Mouse (Mus musculus) urinary bladder, postnatal 36 days (tissue): ENCODE measurements around the gene Klhl4.

Source experiments
- DNase-seq, 2 experiments: peaks; one replicate each; pipeline ENCODE4 v3.0.0; 2022; ENCODE audit warnings: low spot score in 2 of 2, mixed read lengths in 1 of 2

The Klhl4 gene

DNA sequence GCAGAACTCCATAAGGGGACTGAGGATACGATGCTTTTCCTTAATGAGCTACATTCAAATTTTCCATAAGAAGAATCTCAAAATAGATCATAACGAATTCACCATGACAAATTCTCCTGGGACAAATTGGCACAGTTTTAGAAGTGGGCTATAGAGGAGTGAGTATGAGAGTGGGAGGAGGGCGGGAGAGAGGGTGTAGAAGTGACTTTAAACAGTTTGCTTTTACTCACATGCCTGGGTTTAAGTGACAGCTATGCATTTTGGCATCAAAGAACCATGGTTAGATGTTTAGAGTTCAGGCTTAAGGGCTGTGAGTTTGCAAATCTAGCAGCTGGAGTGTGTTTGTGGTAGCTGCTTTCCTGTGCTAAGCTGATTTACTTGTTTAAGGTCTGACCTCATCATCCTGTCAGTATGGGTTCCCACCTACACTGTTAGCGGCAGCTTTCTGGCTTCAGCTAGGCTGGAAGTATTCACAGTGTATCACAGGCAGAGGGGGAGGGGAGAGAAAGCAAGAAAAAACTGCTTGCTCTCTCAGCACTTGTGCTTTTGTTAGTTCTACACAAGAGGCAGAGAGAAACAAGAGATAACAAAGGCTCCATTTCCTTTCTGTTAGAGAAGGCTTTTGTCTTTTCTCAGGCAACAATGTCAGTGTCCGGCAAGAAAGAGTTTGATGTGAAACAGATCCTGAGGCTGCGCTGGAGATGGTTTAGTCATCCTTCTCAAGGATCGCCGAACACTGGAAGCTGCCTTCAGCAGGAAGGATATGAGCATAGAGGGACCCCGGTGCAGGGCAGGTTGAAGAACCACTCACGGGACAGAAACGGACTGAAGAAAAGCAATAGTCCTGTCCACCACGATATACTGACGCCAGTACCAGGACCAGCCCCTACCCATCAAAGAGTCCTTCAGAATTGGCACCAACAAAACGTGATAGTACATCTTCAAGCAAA, at the start of gene Klhl4:
Gene Klhl4 (plus strand): TSS at position 552 of the 950 bp plus-strand sequence.
- no peak for DNase-seq

DNA sequence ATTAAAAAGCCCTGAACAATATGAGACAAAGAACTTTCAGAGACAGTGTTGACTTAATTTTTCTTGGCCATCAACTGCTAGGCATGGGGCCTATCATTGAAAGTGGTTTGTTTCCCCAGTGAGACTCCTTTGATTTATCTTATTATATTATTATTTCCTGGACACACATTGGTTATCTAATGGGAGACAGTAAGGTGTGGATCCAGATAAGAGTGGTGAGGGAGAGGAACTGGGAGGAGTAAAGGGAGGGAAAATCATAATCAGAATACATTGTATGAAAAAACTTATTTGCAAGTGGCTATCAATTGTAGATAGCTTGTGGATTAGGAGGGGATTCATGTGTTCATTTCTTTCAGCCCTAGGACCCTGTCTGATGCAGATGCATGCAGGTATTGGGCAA, 10.0 kb downstream of the Klhl4 start:
- DNase-seq: no peak

DNA sequence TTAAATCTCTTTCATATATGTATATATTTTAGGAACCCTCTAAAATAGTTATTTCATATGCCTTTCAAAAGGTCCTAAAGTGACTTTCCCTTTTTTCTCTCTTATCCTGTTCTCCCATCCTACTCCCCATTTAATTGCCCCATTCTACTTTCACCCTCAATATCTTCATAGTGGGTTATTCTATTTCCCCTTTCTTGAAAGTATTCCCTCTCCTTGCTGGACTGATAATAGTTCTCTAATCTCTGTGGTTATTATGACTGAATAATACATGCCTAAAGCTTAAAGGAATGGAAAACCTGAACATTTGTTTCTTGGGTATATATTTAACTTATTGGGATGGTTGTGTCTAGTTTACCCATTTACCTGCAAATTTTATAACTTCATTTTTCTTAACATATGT, 12.6 kb downstream of the Klhl4 start:
- no peak for DNase-seq

DNA sequence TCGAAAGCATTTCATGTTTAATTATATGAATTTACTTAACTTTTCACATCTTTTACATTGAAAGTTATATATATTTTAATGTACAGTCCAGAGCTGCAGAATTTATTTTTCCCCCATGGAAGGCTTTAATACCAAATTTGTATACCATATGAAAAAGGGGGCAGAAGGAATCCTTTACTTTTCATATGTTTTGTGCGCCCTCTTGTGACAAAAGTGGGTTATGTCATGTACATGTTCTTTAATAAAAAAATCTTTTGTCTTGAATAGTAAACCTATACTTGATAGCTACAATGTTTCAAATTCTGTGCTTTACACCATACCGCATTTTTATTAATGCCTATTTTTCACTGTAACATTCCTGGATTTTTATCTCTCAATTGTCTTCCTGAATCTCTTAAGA, 84.0 kb downstream of the Klhl4 start:
- no peak for DNase-seq

DNA sequence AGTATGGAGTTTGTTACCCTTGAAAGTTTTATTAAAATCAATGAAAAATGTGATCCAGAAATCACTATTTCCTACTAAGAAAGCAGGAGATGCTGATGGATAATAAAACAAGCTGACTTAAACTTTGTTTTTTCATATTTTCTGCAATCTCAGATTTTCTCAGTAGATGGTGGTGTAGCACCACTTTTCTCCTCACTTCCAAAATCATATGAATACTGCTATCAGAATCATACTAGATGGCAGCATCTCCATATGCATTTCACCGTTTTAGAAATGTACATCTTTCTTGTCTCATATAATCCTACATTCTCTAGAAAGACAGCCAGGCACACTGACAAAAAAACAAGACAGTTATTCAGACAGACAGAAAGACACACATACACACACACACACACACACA, 108.2 kb downstream of the Klhl4 start:
- no peak for DNase-seq
